Mouse (Mus musculus): Measurements from ENCODE around the gene Ide.

DNA sequence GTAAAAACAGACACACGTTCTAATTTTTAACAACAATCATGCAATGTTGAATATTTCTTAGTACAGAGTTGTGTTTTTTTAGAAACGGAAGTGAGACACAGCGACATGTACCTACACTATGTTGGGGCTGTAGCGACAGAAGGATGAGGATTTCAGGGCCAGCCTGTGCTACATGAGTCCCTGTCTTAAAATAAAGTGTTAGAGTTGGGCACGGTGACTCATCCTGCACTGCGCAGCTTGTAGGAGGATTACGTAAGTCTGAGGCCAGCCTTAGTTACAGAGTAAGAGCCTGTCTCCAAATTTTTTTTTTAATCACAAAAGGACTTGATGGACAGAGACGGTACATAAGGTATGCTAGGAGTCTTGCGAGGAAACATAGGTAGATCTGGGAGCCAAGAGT, 82.3 kb downstream of the Ide start:
- TF ChIP-seq CTCF (IDR thresholded peaks at IDR 0.05; ENCODE audit: low read depth) (no peak), EP300 (IDR thresholded peaks at IDR 0.05; ENCODE audit: low read depth) (no peak)
